Mouse (Mus musculus) embryonic fibroblast, embryonic 13.5 days (primary cell): ENCODE data around the gene Tsku. TPM values are rescaled to one million over a fixed set of nuclear protein-coding genes. Genes with fewer than 3 reads are reported as not detected.

Experiments used
- H3K27ac ChIP-seq: 2 replicates; pipeline ENCODE4 v1.5.1; 2012; ENCODE audit warnings: low read length, control low read depth, inconsistent platforms; ENCODE audit not compliant: insufficient read depth
- H3K4me1 ChIP-seq: 2 replicates; pipeline ENCODE4 v1.6.1; 2011; ENCODE audit warnings: low read length; ENCODE audit not compliant: control insufficient read depth, insufficient read depth
- H3K4me3 ChIP-seq: 2 replicates; pipeline ENCODE4 v1.5.1; 2011; ENCODE audit warnings: mild to moderate bottlenecking, control low read depth, low read length; ENCODE audit not compliant: insufficient read depth
- CTCF ChIP-seq: IDR thresholded peaks from 2 replicates; pipeline ENCODE4 v1.5.1; 2011; ENCODE audit warnings: mild to moderate bottlenecking, control low read depth, low read length, moderate library complexity, borderline replicate concordance; ENCODE audit not compliant: insufficient read depth
- POLR2A ChIP-seq: IDR thresholded peaks from 2 replicates; pipeline ENCODE4 v1.6.1; 2011; ENCODE audit warnings: low read depth, mild to moderate bottlenecking, control low read depth, low read length, moderate library complexity
- polyA plus RNA-seq: library from polyadenylated mRNA; stranded (reverse); fragments of >200 nt; gene quantifications from 2 replicates; pipeline ENCODE4 v1.2.4, GENCODE M21; 2011; ENCODE audit warnings: low read depth; ENCODE audit not compliant: missing spikeins, insufficient read length

Tsku gene
- polyA plus RNA-seq = 63.1 and 77.5 TPM in 2 replicates

DNA sequence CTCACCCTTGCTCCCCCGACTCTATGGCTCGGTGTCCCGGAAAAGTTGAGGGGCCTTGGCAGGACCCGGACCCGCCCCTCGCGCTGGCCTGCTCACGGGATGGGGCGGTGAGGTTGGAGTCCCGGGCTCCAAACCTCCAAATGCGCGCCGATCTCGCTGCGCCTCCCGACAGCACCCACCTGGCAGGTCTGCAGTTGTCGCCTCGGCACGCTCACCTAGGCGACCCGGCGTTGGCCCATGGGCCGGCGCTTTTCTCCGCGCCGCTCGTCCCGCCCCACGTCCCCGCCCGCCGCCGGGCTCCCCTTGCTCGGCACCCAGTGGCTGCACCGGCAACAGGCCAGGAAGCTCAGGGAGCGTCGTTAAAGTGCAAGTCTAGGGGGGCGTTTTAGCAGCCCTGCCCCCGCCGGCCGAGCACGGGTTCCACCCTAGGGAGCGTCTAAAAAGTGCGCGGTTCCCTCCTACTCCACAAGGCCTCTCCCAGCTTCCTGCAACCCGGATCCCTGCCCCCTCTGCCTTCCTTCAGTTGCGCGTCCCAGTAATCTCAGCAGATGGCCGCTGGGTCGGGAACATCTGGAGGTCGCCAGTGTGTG is at the start of gene Tsku:
Tsku (minus strand) TSS at position 266 of the 590 bp plus-strand sequence.
- Histone ChIP-seq H3K4me3 (peak within 1 kb of the TSS; percentile 94), H3K4me1 (peaks cover 6% of the 10 kb centered on the region; the same call in 1 of the 2 replicates), H3K27ac (peak within 1 kb of the TSS; percentile 94)
- TF ChIP-seq POLR2A = peak; percentile 93
- TF ChIP-seq CTCF = no peak

GRCm38 (mm10) chr7:98407615-98408014 is 46.5 kb upstream of the Tsku start:
- no peaks in the 10 kb centered on the region for H3K4me1 ChIP-seq
- TF ChIP-seq CTCF = no peak
- no peak for TF ChIP-seq POLR2A
- H3K4me3 ChIP-seq = no peak overlapping the region
- H3K27ac ChIP-seq = no peak overlapping the region

DNA sequence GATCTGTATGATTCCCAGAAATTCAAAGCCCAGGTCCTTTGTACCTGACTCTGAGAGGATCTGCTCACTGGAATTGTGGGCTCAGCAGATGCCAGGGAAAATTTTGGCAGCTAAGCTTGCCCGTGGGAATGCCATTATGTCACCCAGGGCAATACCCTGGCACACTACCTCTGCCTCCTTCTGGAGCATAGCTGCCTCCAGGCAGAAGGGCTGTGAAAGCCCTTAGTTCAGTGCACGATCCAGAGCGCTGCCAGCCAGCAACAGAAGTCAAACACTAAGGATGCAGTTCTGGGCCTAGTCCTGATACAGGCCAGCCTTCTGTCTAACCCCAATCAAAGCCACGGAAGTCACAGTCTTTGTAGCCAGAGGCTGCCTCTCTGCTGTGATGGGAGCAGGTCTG is 42.9 kb upstream of the Tsku start:
- Histone ChIP-seq H3K4me1 (no peaks in the 10 kb centered on the region), H3K27ac (no peak overlapping the region), H3K4me3 (no peak overlapping the region)
- TF ChIP-seq CTCF (no peak), POLR2A (no peak)

DNA sequence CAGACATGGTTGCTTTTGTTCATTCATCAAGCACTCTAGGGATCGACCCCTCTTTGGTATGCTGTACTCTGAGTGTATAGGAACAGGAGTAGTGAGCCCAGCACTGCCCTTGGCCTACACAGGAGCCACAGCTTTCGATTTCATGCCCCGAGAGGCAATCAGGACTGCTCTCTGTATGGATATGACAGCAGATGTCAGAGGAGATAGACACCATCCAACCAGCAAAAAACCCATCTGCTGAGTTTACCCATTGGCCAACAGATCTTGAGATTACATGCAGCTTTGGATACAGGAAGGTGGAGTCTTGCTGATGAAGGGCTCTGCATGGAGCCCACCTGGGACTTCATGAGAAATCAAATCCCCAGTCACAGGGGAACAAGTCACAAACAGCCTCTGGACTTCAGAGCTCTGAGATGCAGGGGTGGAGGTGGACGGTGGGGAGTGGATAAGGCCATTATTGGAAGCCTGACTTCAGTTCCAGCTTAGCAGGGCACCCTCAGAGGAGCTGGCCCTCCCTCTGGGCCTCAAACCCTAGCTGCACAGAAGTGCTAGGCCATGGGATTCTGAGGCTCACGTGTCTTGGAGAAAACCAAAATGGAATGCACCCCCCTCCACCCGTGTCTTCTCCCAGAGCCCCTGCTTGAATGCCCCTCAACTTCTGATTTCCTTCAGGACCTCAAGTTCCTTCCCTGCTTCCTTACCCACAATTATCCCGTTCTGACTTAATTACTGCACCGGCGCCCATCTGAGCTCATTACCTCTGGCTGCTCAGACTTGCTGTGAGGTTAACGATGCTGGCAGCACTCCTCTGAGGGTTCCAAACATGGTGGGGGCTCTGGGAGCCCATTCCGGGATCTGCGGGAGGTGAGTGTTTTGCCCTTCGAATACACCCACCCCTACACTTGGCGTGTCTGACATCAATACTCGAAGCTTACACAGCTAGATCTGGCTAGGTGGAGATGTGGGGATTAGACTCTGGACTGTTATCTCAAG is 41.8 kb upstream of the Tsku start:
- Histone ChIP-seq H3K27ac (no peak overlapping the region), H3K4me1 (no peaks in the 10 kb centered on the region), H3K4me3 (no peak overlapping the region)
- TF ChIP-seq POLR2A (no peak), CTCF (no peak)

DNA sequence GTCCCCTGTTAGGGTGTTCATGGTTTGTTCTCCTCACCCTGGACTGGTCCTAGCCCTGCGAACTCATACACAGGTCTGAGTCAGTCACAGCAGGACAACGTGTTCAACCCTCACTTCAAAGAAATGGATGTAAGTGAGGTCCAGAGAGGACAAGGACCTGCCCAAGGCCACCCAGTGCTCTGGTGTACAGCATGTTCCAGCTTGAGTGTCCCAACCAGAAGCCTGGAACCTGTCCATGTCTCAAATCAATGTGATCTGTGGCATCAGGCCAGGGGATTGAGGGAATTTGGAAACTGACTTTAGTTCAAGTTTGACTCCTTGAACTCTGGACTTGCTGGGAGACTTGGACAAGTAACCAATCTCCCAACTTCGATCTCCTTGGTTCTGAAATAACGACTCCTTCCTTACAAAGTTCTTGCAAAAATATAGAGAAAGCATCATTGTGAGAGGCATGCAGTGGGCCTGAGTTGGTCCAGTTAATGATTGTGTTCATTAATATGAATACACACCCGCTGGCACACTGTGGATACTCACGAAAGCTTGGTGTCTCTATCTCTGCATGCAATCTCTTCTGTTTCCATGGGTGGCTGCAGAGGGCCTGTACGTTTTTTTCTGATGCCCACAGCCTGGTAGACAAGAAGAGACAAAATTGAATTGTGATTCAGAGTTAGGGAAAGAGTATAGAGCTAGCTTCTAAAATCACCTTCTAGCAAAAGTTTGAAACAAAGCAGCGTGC is 31.5 kb upstream of the Tsku start:
- H3K4me3 ChIP-seq = no peak overlapping the region
- H3K27ac ChIP-seq = peak overlapping the region; percentile 95
- peaks cover 25% of the 10 kb centered on the region for H3K4me1 ChIP-seq
- TF ChIP-seq CTCF (no peak), POLR2A (no peak)

- TF ChIP-seq POLR2A (no peak), CTCF (no peak)
- Histone ChIP-seq H3K27ac (peak overlapping the region; percentile 96), H3K4me3 (no peak overlapping the region), H3K4me1 (peaks cover 25% of the 10 kb centered on the region)
Observed at GRCm38 (mm10) chr7:98391351-98391936, 30.3 kb upstream of the Tsku start.

DNA sequence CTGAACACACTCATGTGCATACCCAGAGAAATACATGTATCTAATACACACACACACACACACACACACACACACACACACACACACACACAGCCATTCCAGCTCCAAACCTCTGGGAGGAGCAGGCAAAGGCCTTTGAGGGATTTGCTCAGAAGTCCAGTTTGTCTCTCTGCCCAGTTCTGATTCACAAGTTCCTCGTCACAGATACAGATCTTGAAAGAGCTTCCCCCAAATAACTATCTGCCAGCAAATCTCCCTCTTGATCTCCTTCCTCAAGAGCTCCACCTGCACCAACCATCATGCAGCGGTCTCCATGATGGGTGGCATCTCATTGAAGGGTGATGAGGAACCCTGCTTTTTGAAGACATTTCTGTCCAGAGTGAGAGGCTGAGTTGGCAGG is 29.4 kb upstream of the Tsku start:
- H3K27ac ChIP-seq = peak overlapping the region; percentile 96
- H3K4me1 ChIP-seq = peaks cover 25% of the 10 kb centered on the region
- TF ChIP-seq CTCF (no peak), POLR2A (no peak)
- H3K4me3 ChIP-seq = no peak overlapping the region

GRCm38 (mm10) chr7:98389656-98390055 is 28.5 kb upstream of the Tsku start:
- TF ChIP-seq POLR2A (no peak), CTCF (no peak)
- no peak overlapping the region for H3K4me3 ChIP-seq
- peak overlapping the region; percentile 96; the same call in 1 of the 2 replicates for H3K27ac ChIP-seq
- H3K4me1 ChIP-seq = peaks cover 25% of the 10 kb centered on the region

DNA sequence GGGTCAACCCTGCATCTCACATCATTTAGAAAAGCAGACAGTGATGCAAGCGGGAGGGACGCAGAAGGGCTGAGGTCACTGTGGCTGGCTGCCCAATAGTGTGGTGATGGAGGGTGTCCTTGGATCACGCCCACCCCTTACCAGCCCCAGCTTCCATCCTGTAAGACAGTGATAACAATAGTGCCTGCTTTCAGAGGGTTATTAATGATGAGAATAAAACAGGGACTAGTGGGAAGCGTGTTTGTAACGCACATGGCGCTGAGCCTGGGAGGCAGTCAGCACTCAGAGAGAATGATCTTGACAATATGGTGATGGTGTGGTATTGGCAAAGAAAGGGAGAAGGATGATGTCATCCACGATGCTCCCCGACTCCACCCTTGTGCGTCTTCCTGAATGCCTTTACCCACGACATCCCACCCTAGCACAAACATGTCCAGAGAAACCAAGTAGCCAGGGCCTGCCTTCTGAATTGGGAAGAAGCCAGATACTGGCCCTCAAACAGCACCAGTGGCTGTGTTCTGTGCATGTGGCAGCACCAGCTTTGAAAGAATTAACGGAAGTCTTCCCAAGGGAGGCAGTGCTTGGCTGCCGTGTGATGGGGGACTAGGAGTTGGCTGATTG is 27.9 kb upstream of the Tsku start:
- Histone ChIP-seq H3K4me1 (peaks cover 25% of the 10 kb centered on the region), H3K4me3 (no peak overlapping the region), H3K27ac (peak overlapping the region; percentile 4; the same call in 1 of the 2 replicates)
- TF ChIP-seq POLR2A = no peak
- TF ChIP-seq CTCF = no peak
